Mouse (Mus musculus) B cell, adult 67 days (primary cell): ENCODE data around the gene Cplane1. TPM values are rescaled to one million over a fixed set of nuclear protein-coding genes. Genes with fewer than 3 reads are reported as not detected.

Experiments used
- total RNA-seq, 2 experiments: library from RNA; stranded (reverse); gene quantifications; 4 replicates each; pipeline ENCODE4 v1.2.4; 2023

Gene Cplane1
- 10 to 100 TPM; 13.6 to 15.2 TPM for total RNA-seq

GRCm38 (mm10) chr15:8168591-8169265 lies at the start of gene Cplane1:
Gene Cplane1 (plus strand): TSS chr15:8169106.

Other genes starting within 250 kb of the Cplane1 start
- gene Wdr70, start 69.9 kb upstream of the Cplane1 start, total RNA-seq, result 10 to 100 TPM; 35.2 to 35.8 TPM
- 10 to 100 TPM; 35.1 to 36.0 TPM for gene Nup155, start 59.8 kb upstream of the Cplane1 start, total RNA-seq